Mouse (Mus musculus): ENCODE results near the gene Ahsg.

DNA sequence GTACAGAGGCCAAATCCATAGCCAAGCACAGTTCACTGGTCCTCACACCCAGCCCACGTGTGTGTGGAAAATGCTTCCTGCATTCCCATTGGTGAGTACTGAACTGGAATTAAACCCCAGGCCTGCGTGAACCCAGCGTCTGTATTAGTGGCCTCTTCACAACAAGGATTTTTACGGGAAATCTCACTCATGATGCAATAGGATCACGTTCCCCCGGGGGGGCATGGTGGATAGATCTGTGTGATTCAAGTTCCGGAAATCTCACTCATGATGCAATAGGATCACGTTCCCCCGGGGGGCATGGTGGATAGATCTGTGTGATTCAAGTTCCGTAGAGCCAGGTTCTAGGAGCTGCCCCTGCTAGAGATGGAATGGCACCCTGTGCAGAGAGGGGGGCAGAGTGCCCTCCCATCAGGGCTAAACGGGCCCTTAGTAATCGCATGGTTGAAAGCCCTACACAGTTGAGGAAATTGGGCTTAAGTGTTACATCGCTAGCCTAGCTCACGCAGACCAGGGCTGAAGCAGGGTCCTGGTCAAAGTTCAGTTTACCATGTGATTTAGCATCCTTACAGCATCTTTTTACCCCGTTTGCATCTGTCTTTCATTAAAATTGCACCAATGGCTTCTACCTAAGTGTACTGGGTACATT is 27.7 kb downstream of the Ahsg start:
- no peak for TF ChIP-seq CTCF (conservative IDR thresholded peaks at IDR 0.05; ENCODE audit: low read length)
- TF ChIP-seq POU5F1 (IDR thresholded peaks at IDR 0.05; ENCODE audit: borderline replicate concordance, low read length) = no peak
- TF ChIP-seq NANOG (IDR thresholded peaks at IDR 0.05; ENCODE audit: borderline replicate concordance, low read length) = no peak
